ENCODE assay signal across 8 mouse cellular contexts in genomic region chr15:79432328-79432727, GRCm38 (mm10). TPM values are rescaled to one million over a fixed set of nuclear protein-coding genes. Genes with fewer than 3 reads are reported as not detected.
DNase-seq lines count a peak whose midpoint lies in the region; ATAC-seq and TF ChIP-seq lines count a peak whose summit lies in the region.

No protein-coding gene starts in this region.

- peaks cover 23% of the 10 kb centered on the region for H3K4me1 ChIP-seq in kidney, embryonic 14.5 days (ENCODE audit: control insufficient read depth, insufficient read depth, low read length)
- H3K4me1 ChIP-seq in spleen, adult 2 months (ENCODE audit: control insufficient read depth, insufficient read depth, insufficient read length) = no peaks in the 10 kb centered on the region; the same call in 1 of the 2 replicates
- H3K4me1 ChIP-seq in limb, embryonic 12.5 days (replicated peaks) = peaks cover 3% of the 10 kb centered on the region
- H3K4me1 ChIP-seq in stomach, postnatal 0 days (replicated peaks; ENCODE audit: control insufficient read depth, insufficient read depth) = no peaks in the 10 kb centered on the region; the same call in 1 of the 2 replicates

- H3K4me3 ChIP-seq in kidney, embryonic 14.5 days (ENCODE audit: low read length) = no peak overlapping the region
- no peak overlapping the region for H3K4me3 ChIP-seq in spleen, adult 2 months (ENCODE audit: extremely low read depth, insufficient read depth, insufficient read length)
- no peak overlapping the region for H3K4me3 ChIP-seq in limb, embryonic 12.5 days (replicated peaks)
- no peak overlapping the region for H3K4me3 ChIP-seq in stomach, postnatal 0 days (ENCODE audit: low read depth, low read length)

- no peaks in the 10 kb centered on the region for H3K9me3 ChIP-seq in kidney, embryonic 14.5 days (ENCODE audit: control insufficient read depth, low read length)
- 0 out of 2 replicates have a peak, but pooled peaks cover 9% of the 10 kb centered on the region for H3K9me3 ChIP-seq in limb, embryonic 12.5 days
- no peaks in the 10 kb centered on the region for H3K9me3 ChIP-seq in stomach, postnatal 0 days (ENCODE audit: control insufficient read depth, low read length)

- no peak for TF ChIP-seq EP300 in stomach, postnatal 0 days (optimal IDR thresholded peaks at IDR 0.05)

- no peak for DNase-seq in kidney, adult 8-10 months
- no peak for DNase-seq in spleen, adult 2 months (ENCODE audit: low read depth in 1 of 2, low spot score in 2 of 2)
- no peak for DNase-seq in spleen, postnatal 4 days (ENCODE audit: low spot score in 2 of 2)
- DNase-seq in stomach, postnatal 0 days (ENCODE audit: low spot score) = no peak
- DNase-seq in frontal cortex, postnatal 10 days (ENCODE audit: low spot score in 2 of 2) = no peak
- DNase-seq in frontal cortex, postnatal 14 days (ENCODE audit: low spot score in 2 of 2) = no peak

- ATAC-seq in kidney, embryonic 14.5 days (ENCODE audit: low FRiP score, low TSS enrichment) = no peak
- ATAC-seq in limb, embryonic 12.5 days (ENCODE audit: insufficient number of reproducible peaks, insufficient read depth, low FRiP score, low TSS enrichment, low read depth) = no peak
- ATAC-seq in stomach, postnatal 0 days (ENCODE audit: low FRiP score, low TSS enrichment) = no peak

- no peak for TF ChIP-seq CTCF in spleen, adult 2 months (IDR thresholded peaks at IDR 0.05; ENCODE audit: extremely low read depth, insufficient read depth, insufficient read length, insufficient replicate concordance)
- no peak for TF ChIP-seq CTCF in stomach, postnatal 0 days (IDR thresholded peaks at IDR 0.05; ENCODE audit: low read depth)

- no peak overlapping the region for H3K9ac ChIP-seq in kidney, embryonic 14.5 days (ENCODE audit: low read depth, low read length)
- H3K9ac ChIP-seq in limb, embryonic 12.5 days (replicated peaks) = no peak overlapping the region
- no peak overlapping the region for H3K9ac ChIP-seq in stomach, postnatal 0 days (ENCODE audit: low read length)

- no peak for TF ChIP-seq POLR2A in spleen, adult 2 months (IDR thresholded peaks at IDR 0.05; ENCODE audit: low read depth, low read length)

- H3K4me2 ChIP-seq in kidney, embryonic 14.5 days (replicated peaks; ENCODE audit: low read depth, low read length) = no peak overlapping the region
- H3K4me2 ChIP-seq in limb, embryonic 12.5 days = no peak overlapping the region
- H3K4me2 ChIP-seq in stomach, postnatal 0 days (replicated peaks; ENCODE audit: low read depth) = no peak overlapping the region

- H3K36me3 ChIP-seq in kidney, embryonic 14.5 days (ENCODE audit: control insufficient read depth, insufficient read depth, low read length) = peaks cover 91% of the 10 kb centered on the region
- H3K36me3 ChIP-seq in spleen, adult 2 months (ENCODE audit: control insufficient read depth, insufficient read depth, low read length) = peaks cover 2% of the 10 kb centered on the region
- peaks cover 100% of the 10 kb centered on the region for H3K36me3 ChIP-seq in limb, embryonic 12.5 days
- H3K36me3 ChIP-seq in stomach, postnatal 0 days (ENCODE audit: control insufficient read depth, insufficient read depth, low read length) = peaks cover 12% of the 10 kb centered on the region

- H3K27ac ChIP-seq in kidney, embryonic 14.5 days (ENCODE audit: low read depth, low read length) = peak overlapping the region; percentile 82
- H3K27ac ChIP-seq in spleen, adult 2 months (ENCODE audit: insufficient read depth, low read length) = 0 out of 2 replicates have a peak overlapping the region, but pooled peaks have one; percentile 2
- peak overlapping the region; percentile 41; the same call in 1 of the 2 replicates for H3K27ac ChIP-seq in limb, embryonic 12.5 days
- peak overlapping the region; percentile 18; the same call in 1 of the 2 replicates for H3K27ac ChIP-seq in stomach, postnatal 0 days (replicated peaks)

- WGBS in kidney, embryonic 14.5 days = 84% methylated on average over 11 of the region's 11 CpGs
- 83% methylated on average over 11 of the region's 11 CpGs for WGBS in spleen, adult 2 months
- WGBS in limb, embryonic 12.5 days = 90% methylated on average over 11 of the region's 11 CpGs
- WGBS in stomach, postnatal 0 days = 78% methylated on average over 11 of the region's 11 CpGs

- H3K27me3 ChIP-seq in kidney, embryonic 14.5 days (ENCODE audit: control insufficient read depth, insufficient read depth, low read length) = no peaks in the 10 kb centered on the region
- no peaks in the 10 kb centered on the region for H3K27me3 ChIP-seq in spleen, adult 2 months (ENCODE audit: control insufficient read depth, insufficient read depth, low read length)
- no peaks in the 10 kb centered on the region for H3K27me3 ChIP-seq in limb, embryonic 12.5 days
- no peaks in the 10 kb centered on the region for H3K27me3 ChIP-seq in stomach, postnatal 0 days (ENCODE audit: control insufficient read depth, insufficient read depth, low read length)

RNA-seq across cellular contexts. Expression of gene Csnk1e, which starts 23.0 kb away (rescaled TPM):
- 88.8 and 107 TPM in 2 replicates for polyA plus RNA-seq in kidney, embryonic 14.5 days (2014; fragmentation: Nextera tagmentation; extraction: Ambion mirVana)
- polyA plus RNA-seq in spleen, adult 2 months (2012; rRNA removed) = 26.3 and 31.3 TPM in 2 replicates
- 148 and 158 TPM in 2 replicates for polyA plus RNA-seq in limb, embryonic 12.5 days (2016; fragmentation: Nextera tagmentation; extraction: Ambion mirVana)
- 44.8 and 50.8 TPM in 2 replicates for polyA plus RNA-seq in stomach, postnatal 0 days (2015; fragmentation: Nextera tagmentation; extraction: Ambion mirVana)

RNA-seq across cellular contexts. Expression of gene Tmem184b, which starts 29.0 kb away (rescaled TPM):
- polyA plus RNA-seq in kidney, embryonic 14.5 days (2014; fragmentation: Nextera tagmentation; extraction: Ambion mirVana) = 45.8 and 63.1 TPM in 2 replicates
- 89.7 and 113 TPM in 2 replicates for polyA plus RNA-seq in spleen, adult 2 months (2012; rRNA removed)
- 54.7 and 63.8 TPM in 2 replicates for polyA plus RNA-seq in limb, embryonic 12.5 days (2016; fragmentation: Nextera tagmentation; extraction: Ambion mirVana)
- polyA plus RNA-seq in stomach, postnatal 0 days (2015; fragmentation: Nextera tagmentation; extraction: Ambion mirVana) = 21.2 and 22.3 TPM in 2 replicates

Comparison
In these comparisons a context has a peak if more than half of its experiments do, and no peak if none do; other contexts are left out.
1. H3K27ac ChIP-seq: peak in every context shown above with its lines; median percentile 82 in kidney, embryonic 14.5 days; 41 in limb, embryonic 12.5 days; 18 in stomach, postnatal 0 days; 2 in spleen, adult 2 months.